Mouse (Mus musculus) cerebellum, adult 8-10 months (tissue): Measurements from ENCODE around the gene Nop14.
"Not testable (repeated sequence)": the region's sequence is repeated elsewhere in the genome, so short reads cannot be mapped to it uniquely, and the experiment has no call there.

Experiments
- DNase-seq: peaks from one replicate; pipeline ENCODE4 v3.0.0; 2022

Nop14 gene

GRCm38 (mm10) chr5:34609966-34610365, 50.0 kb downstream of the Nop14 start:
- no peak for DNase-seq

- peak; percentile 39 for DNase-seq
Observed at GRCm38 (mm10) chr5:34608226-34608625, 51.7 kb downstream of the Nop14 start.

- peak; percentile 39 for DNase-seq
Observed at GRCm38 (mm10) chr5:34607100-34607880, 52.7 kb downstream of the Nop14 start.

GRCm38 (mm10) chr5:34604576-34604975, 55.4 kb downstream of the Nop14 start:
- no peak for DNase-seq

GRCm38 (mm10) chr5:34593202-34593727, 66.7 kb downstream of the Nop14 start:
- no peak for DNase-seq

GRCm38 (mm10) chr5:34592666-34593065, 67.3 kb downstream of the Nop14 start:
- no peak for DNase-seq

- not testable (repeated sequence) for DNase-seq
Observed at GRCm38 (mm10) chr5:34592224-34592623, 67.7 kb downstream of the Nop14 start.

GRCm38 (mm10) chr5:34591388-34592004, 68.5 kb downstream of the Nop14 start:
- DNase-seq: no peak

- no peak for DNase-seq
Observed at GRCm38 (mm10) chr5:34590702-34591101, 69.2 kb downstream of the Nop14 start.

- no peak for DNase-seq
Observed at GRCm38 (mm10) chr5:34590059-34590458, 69.9 kb downstream of the Nop14 start.
